Mouse (Mus musculus) lung, postnatal 14 days (tissue): ENCODE measurements around the gene Cacnb1.

Experiments
- DNase-seq: peaks from one replicate; pipeline ENCODE4 v3.0.0; 2021

The Cacnb1 gene

DNA sequence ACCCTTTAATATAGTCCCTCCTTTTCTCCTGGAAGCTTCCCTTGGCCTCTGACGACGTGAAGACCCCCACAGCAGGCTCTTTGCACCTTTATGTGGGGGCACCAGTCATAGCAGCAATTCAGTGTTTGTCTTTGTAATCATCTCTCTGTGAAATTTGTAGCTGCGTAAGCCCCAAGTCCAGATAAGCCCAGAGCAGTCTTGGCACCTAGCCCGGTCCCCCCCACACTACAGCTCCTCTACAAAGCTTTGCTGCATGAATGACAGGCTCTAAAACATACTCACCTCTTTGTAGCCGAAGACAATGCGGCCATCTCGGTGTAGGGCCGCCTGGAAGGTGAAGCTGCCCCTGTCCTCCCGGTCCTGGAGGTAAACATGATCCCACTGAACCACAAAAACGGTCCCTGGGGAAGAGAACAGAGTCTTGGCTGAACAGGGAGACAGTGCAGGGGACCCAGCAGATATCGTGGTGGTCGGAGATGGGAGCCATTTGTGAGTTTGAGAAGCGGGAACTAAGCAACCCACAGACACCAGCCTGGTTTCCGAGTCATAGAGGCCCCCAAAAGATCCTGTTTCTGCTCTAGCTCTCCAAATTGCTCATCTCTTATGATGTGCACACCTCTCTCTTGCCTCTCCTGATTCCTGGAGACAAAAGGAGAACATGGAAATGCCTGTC lies 68.2 kb downstream of the Cacnb1 start:
- DNase-seq: no peak

GRCm38 (mm10) chr11:97953939-97954275 lies 68.9 kb downstream of the Cacnb1 start:
- no peak for DNase-seq

GRCm38 (mm10) chr11:97953179-97953938 lies 69.5 kb downstream of the Cacnb1 start:
- no peak for DNase-seq

GRCm38 (mm10) chr11:97952367-97953006 lies 70.3 kb downstream of the Cacnb1 start:
- no peak for DNase-seq
